Mouse (Mus musculus) cerebellum, postnatal 36 days (tissue): ENCODE data around the gene Psap.
"Not testable (repeated sequence)": the region's sequence is repeated elsewhere in the genome, so short reads cannot be mapped to it uniquely, and the experiment has no call there.

ENCODE experiments used
- DNase-seq, 2 experiments: peaks; one replicate each; pipeline ENCODE4 v3.0.0; 2021 to 2022; ENCODE audit warnings: mixed read lengths in 2 of 2

Psap gene

GRCm38 (mm10) chr10:60277207-60278005 is at the start of gene Psap:
Psap (plus strand) TSS chr10:60277627.
- DNase-seq: peak; percentile 94 to 97

- no peak for DNase-seq
Observed at GRCm38 (mm10) chr10:60227666-60228065, 49.8 kb upstream of the Psap start.

GRCm38 (mm10) chr10:60229113-60229512 is 48.3 kb upstream of the Psap start:
- DNase-seq: no peak

GRCm38 (mm10) chr10:60230321-60231088 is 46.9 kb upstream of the Psap start:
- no peak for DNase-seq

GRCm38 (mm10) chr10:60234006-60234405 is 43.4 kb upstream of the Psap start:
- DNase-seq: no peak

- not testable (repeated sequence) for DNase-seq
Observed at GRCm38 (mm10) chr10:60235876-60236275, 41.6 kb upstream of the Psap start.

GRCm38 (mm10) chr10:60237475-60238154 is 39.8 kb upstream of the Psap start:
- peak; percentile 62 to 73 for DNase-seq

DNA sequence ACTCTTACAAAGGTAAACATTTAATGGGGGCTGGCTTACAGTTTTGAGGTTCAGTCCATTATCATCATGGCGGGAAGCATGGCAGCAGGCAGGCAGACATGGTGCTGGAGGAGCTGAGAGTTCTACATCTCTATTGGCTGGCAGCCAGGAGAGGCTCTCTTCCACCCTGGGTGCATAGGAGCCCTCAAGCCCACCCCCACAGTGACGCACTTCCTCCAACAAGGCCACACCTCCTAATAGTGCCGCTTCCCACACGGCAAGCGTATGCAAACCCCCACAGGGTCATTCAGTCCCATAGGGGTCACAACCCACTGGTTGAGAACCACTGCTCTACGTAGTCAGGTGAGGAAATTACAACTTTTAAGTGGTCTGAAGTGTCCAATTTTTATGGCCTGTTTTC is 37.0 kb upstream of the Psap start:
- no peak for DNase-seq

- DNase-seq: no peak
Observed at GRCm38 (mm10) chr10:60243941-60244340, 33.5 kb upstream of the Psap start.

- DNase-seq: peak; percentile 90 to 98
Observed at GRCm38 (mm10) chr10:60245041-60245440, 32.4 kb upstream of the Psap start.

GRCm38 (mm10) chr10:60245635-60246034 is 31.8 kb upstream of the Psap start:
- DNase-seq: peak in 1 of 2 experiments; percentile 18

- peak; percentile 51 to 59 for DNase-seq
Observed at GRCm38 (mm10) chr10:60246519-60246918, 30.9 kb upstream of the Psap start.

DNA sequence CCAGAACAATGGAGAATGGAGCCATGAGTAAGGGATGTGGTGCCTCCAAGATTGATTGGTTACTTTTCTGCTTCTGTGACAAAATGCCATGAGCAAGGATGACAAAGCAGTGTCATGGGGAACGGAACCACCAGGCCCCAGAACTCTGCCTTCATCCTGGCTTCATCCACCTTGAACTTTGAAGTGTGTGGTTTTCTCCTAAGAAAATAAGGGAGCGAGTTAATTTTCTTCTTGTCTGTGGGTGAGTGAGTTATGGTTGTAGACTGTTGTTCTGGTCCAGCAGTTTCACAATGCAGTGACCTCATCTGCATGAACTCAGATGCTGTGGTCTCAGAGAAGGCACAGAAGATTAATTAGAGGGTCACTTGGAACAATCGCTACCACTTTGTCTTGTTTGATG is 29.1 kb upstream of the Psap start:
- not testable (repeated sequence) for DNase-seq

DNA sequence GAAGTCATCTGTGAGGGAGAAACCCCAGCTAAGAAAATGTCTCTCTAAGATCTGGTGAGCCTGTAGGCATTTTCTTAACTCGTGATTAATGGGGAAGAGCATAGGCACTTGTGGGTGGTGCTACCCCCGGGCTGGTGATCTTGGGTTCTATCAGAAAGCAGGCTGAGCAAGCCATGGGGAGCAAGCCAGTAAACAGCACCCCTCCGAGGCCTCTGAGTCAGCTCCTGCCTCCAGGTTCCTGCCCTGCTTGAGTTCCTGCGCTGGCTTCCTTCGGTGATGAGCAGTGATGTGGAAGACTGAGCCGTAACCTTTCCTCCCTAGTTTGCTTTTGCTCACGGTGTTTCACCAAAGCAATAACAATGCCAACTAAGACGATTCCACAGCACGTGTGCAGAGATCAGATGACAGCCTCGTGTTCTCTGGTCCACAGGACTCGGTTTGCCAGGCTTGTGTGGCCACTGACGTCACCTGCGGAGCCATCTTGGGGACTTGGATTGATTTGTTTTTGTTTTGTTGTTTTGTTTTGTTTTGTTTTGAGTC is 26.9 kb upstream of the Psap start:
- no peak for DNase-seq

- no peak for DNase-seq
Observed at GRCm38 (mm10) chr10:60252187-60252586, 25.2 kb upstream of the Psap start.

GRCm38 (mm10) chr10:60252606-60253005 is 24.8 kb upstream of the Psap start:
- DNase-seq: no peak

GRCm38 (mm10) chr10:60256088-60256487 is 21.3 kb upstream of the Psap start:
- DNase-seq: no peak

GRCm38 (mm10) chr10:60257261-60257825 is 20.1 kb upstream of the Psap start:
- no peak for DNase-seq

- DNase-seq: no peak
Observed at GRCm38 (mm10) chr10:60260557-60261294, 16.7 kb upstream of the Psap start.

DNA sequence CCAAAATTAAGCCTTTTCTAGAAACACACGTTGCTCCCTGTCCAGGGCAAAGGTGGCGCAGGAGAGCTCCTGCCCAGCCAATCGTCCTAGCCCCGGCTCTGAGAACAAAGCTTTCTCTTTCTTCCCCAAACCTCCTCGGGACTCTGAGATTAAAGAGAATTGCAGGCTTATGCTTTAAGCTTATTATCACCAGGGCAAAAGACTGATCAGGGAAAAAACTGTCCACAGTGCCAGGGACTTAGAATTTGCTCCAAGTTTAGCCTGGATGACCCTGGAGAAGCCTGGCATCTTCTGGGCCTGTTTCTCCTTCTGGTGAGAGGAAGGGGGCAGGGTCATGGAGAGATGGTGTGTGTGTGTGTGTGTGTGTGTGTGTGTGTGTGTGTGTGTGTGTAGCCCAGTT is 15.9 kb upstream of the Psap start:
- DNase-seq: no peak

DNA sequence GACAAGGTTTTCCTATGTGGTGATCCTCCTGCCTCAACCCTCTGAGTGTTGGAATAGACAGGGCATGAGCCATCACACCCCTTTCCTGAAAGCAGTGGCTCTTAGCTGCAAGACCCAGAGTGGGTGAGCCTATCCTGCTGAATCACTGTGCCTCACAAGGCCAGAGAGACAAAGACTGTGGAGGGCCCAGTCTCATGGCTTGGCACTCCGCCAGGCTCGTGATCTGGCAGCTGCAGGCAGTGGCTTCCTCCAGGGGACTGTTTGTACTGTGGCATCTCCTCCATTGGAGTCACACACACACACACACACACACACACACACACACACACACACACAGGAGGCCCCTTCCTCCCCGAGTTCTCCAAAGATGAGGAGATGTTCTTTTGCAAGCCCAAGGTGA is 15.0 kb upstream of the Psap start:
- DNase-seq: peak in 1 of 2 experiments; percentile 51

GRCm38 (mm10) chr10:60263351-60263750 is 14.1 kb upstream of the Psap start:
- no peak for DNase-seq
